Mouse (Mus musculus) kidney, embryonic 14.5 days (tissue): ENCODE measurements around the gene Farp1. TPM values are rescaled to one million over a fixed set of nuclear protein-coding genes. Genes with fewer than 3 reads are reported as not detected.

Source experiments
- ATAC-seq: fragments of 200-750 bp; cut with Nextera tagmentation; 2 replicates; pipeline ENCODE4 v1.8.0; 2017; ENCODE audit warnings: moderate number of reproducible peaks, mild to moderate bottlenecking, moderate TSS enrichment, moderate library complexity; ENCODE audit not compliant: low FRiP score, low TSS enrichment
- H3K27ac ChIP-seq: fragments of 300-500 bp; sonication (generic); 2 replicates; pipeline ENCODE4 v1.5.1; 2014; ENCODE audit warnings: low read depth, mild to moderate bottlenecking, low read length, moderate library complexity, mixed read lengths
- H3K27me3 ChIP-seq: fragments of 300-500 bp; sonication (generic); 2 replicates; pipeline ENCODE4 v1.6.1; 2014; ENCODE audit warnings: mild to moderate bottlenecking, low read length; ENCODE audit not compliant: control insufficient read depth, insufficient read depth
- H3K36me3 ChIP-seq: fragments of 300-500 bp; sonication (generic); 2 replicates; pipeline ENCODE4 v1.6.1; 2014; ENCODE audit warnings: low read length, mixed read lengths; ENCODE audit not compliant: control insufficient read depth, insufficient read depth
- H3K4me1 ChIP-seq: fragments of 300-500 bp; sonication (generic); 2 replicates; pipeline ENCODE4 v1.6.1; 2014; ENCODE audit warnings: low read length, mixed read lengths; ENCODE audit not compliant: control insufficient read depth, insufficient read depth
- H3K4me2 ChIP-seq: fragments of 300-500 bp; sonication (generic); replicated peaks from 2 replicates; pipeline ENCODE4 v1.6.1; 2014; ENCODE audit warnings: low read depth, mild to moderate bottlenecking, low read length
- H3K4me3 ChIP-seq: fragments of 300-500 bp; sonication (generic); 2 replicates; pipeline ENCODE4 v1.5.1; 2014; ENCODE audit warnings: mild to moderate bottlenecking, low read length
- H3K9ac ChIP-seq: fragments of 300-500 bp; sonication (generic); 2 replicates; pipeline ENCODE4 v1.6.1; 2014; ENCODE audit warnings: low read depth, mild to moderate bottlenecking, low read length, moderate library complexity
- H3K9me3 ChIP-seq: fragments of 300-500 bp; sonication (generic); 2 replicates; pipeline ENCODE4 v1.6.1; 2016; ENCODE audit warnings: low read length; ENCODE audit not compliant: control insufficient read depth
- WGBS: fragments of 180-500 bp; shearing (Covaris S2); extraction: QIAGEN DNeasy Blood & Tissue Kit; methylation state at CpG from one replicate; pipeline ENCODE4 v1.1.7; 2014; 5-methylcytosine and 5-hydroxymethylcytosine counted together
- polyA plus RNA-seq: library from polyadenylated mRNA; unstranded; fragments of >200 nt; fragmentation: Nextera tagmentation; extraction: Ambion mirVana; gene quantifications from 2 replicates; pipeline ENCODE4 v1.2.1, GENCODE M21; 2014

Gene Farp1
- polyA plus RNA-seq, 1 experiment from 2014 or later: 43.3 TPM

GRCm38 (mm10) chr14:121151837-121152236 is 116.8 kb downstream of the Farp1 start:
- no peak overlapping the region for H3K4me3 ChIP-seq
- no peaks in the 10 kb centered on the region for H3K9me3 ChIP-seq
- H3K36me3 ChIP-seq: no peaks in the 10 kb centered on the region
- 82% methylated on average over 10 of the region's 10 CpGs for WGBS
- no peak overlapping the region for H3K27ac ChIP-seq
- no peak overlapping the region for H3K4me2 ChIP-seq
- ATAC-seq: no peak
- no peak overlapping the region for H3K9ac ChIP-seq
- no peaks in the 10 kb centered on the region for H3K27me3 ChIP-seq
- peaks cover 22% of the 10 kb centered on the region for H3K4me1 ChIP-seq

GRCm38 (mm10) chr14:121152771-121153170 is 117.8 kb downstream of the Farp1 start:
- H3K4me2 ChIP-seq: no peak overlapping the region
- H3K27ac ChIP-seq: no peak overlapping the region
- H3K4me1 ChIP-seq: peaks cover 15% of the 10 kb centered on the region
- WGBS: 60% methylated on average over 6 of the region's 6 CpGs
- no peak overlapping the region for H3K4me3 ChIP-seq
- no peak for ATAC-seq
- no peaks in the 10 kb centered on the region for H3K9me3 ChIP-seq
- no peaks in the 10 kb centered on the region for H3K36me3 ChIP-seq
- H3K27me3 ChIP-seq: no peaks in the 10 kb centered on the region
- H3K9ac ChIP-seq: no peak overlapping the region

- no peak for ATAC-seq
- Histone ChIP-seq H3K27ac (no peak overlapping the region), H3K9me3 (no peaks in the 10 kb centered on the region), H3K4me1 (peaks cover 11% of the 10 kb centered on the region), H3K36me3 (no peaks in the 10 kb centered on the region), H3K4me2 (no peak overlapping the region), H3K4me3 (no peak overlapping the region), H3K9ac (no peak overlapping the region), H3K27me3 (no peaks in the 10 kb centered on the region)
- WGBS: 78% methylated on average over 7 of the region's 7 CpGs
These were observed 118.3 kb downstream of the Farp1 start for GRCm38 (mm10) chr14:121153260-121153659.

GRCm38 (mm10) chr14:121155173-121155572 is 120.2 kb downstream of the Farp1 start:
- WGBS: 52% methylated on average over 4 of the region's 4 CpGs
- no peaks in the 10 kb centered on the region for H3K9me3 ChIP-seq
- no peak overlapping the region for H3K27ac ChIP-seq

GRCm38 (mm10) chr14:121158616-121159015 is 123.6 kb downstream of the Farp1 start:
- H3K4me1 ChIP-seq: 0 out of 2 replicates have a peak, but pooled peaks cover 2% of the 10 kb centered on the region
- H3K4me2 ChIP-seq: no peak overlapping the region
- no peaks in the 10 kb centered on the region for H3K27me3 ChIP-seq
- H3K36me3 ChIP-seq: no peaks in the 10 kb centered on the region
- 71% methylated on average over 2 of the region's 2 CpGs for WGBS
- H3K27ac ChIP-seq: no peak overlapping the region
- H3K4me3 ChIP-seq: no peak overlapping the region
- H3K9ac ChIP-seq: no peak overlapping the region
- no peak for ATAC-seq
- no peaks in the 10 kb centered on the region for H3K9me3 ChIP-seq

More at GRCm38 (mm10) chr14:121155173-121155572, 120.2 kb downstream of the Farp1 start:
- no peak overlapping the region for H3K4me2 ChIP-seq
- no peaks in the 10 kb centered on the region for H3K27me3 ChIP-seq
- H3K4me3 ChIP-seq: no peak overlapping the region
- H3K4me1 ChIP-seq: peaks cover 12% of the 10 kb centered on the region
- H3K36me3 ChIP-seq: no peaks in the 10 kb centered on the region
- H3K9ac ChIP-seq: no peak overlapping the region
- peak; percentile 39; the same call in 1 of the 2 replicates for ATAC-seq

- no peaks in the 10 kb centered on the region for H3K9me3 ChIP-seq
- H3K27me3 ChIP-seq: no peaks in the 10 kb centered on the region
- no peak overlapping the region for H3K9ac ChIP-seq
- ATAC-seq: no peak
- H3K4me2 ChIP-seq: no peak overlapping the region
- H3K4me1 ChIP-seq: 0 out of 2 replicates have a peak, but pooled peaks cover 11% of the 10 kb centered on the region
- no peak overlapping the region for H3K4me3 ChIP-seq
- H3K36me3 ChIP-seq: no peaks in the 10 kb centered on the region; the same call in 1 of the 2 replicates
- H3K27ac ChIP-seq: no peak overlapping the region
- WGBS: 93% methylated on average over 2 of the region's 2 CpGs
These were observed 127.8 kb downstream of the Farp1 start for GRCm38 (mm10) chr14:121162822-121163221.

- no peaks in the 10 kb centered on the region for H3K27me3 ChIP-seq
- H3K4me1 ChIP-seq: 0 out of 2 replicates have a peak, but pooled peaks cover 12% of the 10 kb centered on the region
- no peak for ATAC-seq
- no peak overlapping the region for H3K9ac ChIP-seq
- H3K4me2 ChIP-seq: no peak overlapping the region
- H3K9me3 ChIP-seq: no peaks in the 10 kb centered on the region
- H3K36me3 ChIP-seq: no peaks in the 10 kb centered on the region; the same call in 1 of the 2 replicates
- WGBS: 92% methylated on average over 1 of the region's 1 CpGs
- H3K4me3 ChIP-seq: no peak overlapping the region
- peak overlapping the region; percentile 30; the same call in 1 of the 2 replicates for H3K27ac ChIP-seq
These were observed 129.9 kb downstream of the Farp1 start for GRCm38 (mm10) chr14:121164866-121165265.

- Histone ChIP-seq H3K4me2 (no peak overlapping the region), H3K9me3 (no peaks in the 10 kb centered on the region), H3K27me3 (no peaks in the 10 kb centered on the region), H3K4me1 (0 out of 2 replicates have a peak, but pooled peaks cover 19% of the 10 kb centered on the region), H3K4me3 (no peak overlapping the region), H3K9ac (no peak overlapping the region), H3K27ac (no peak overlapping the region), H3K36me3 (no peaks in the 10 kb centered on the region; the same call in 1 of the 2 replicates)
- no peak for ATAC-seq
- WGBS: 87% methylated on average over 6 of the region's 6 CpGs
These were observed 130.5 kb downstream of the Farp1 start for GRCm38 (mm10) chr14:121165408-121166037.

- 86% methylated on average over 6 of the region's 7 CpGs for WGBS
- ATAC-seq: no peak
These were observed 131.0 kb downstream of the Farp1 start for GRCm38 (mm10) chr14:121166038-121166436.

More at GRCm38 (mm10) chr14:121166038-121166436, 131.0 kb downstream of the Farp1 start:
- Histone ChIP-seq H3K4me2 (no peak overlapping the region), H3K36me3 (no peaks in the 10 kb centered on the region; the same call in 1 of the 2 replicates), H3K27me3 (no peaks in the 10 kb centered on the region), H3K4me3 (no peak overlapping the region), H3K27ac (no peak overlapping the region), H3K9ac (no peak overlapping the region), H3K4me1 (0 out of 2 replicates have a peak, but pooled peaks cover 21% of the 10 kb centered on the region), H3K9me3 (no peaks in the 10 kb centered on the region)
